Mouse (Mus musculus) stomach, postnatal 0 days (tissue): ENCODE measurements at regions not wholly inside any gene's neighbourhood (a gene's known extent, or its start where the extent isn't known, plus 50 kb on each side); places are given as distances from the start of the nearest gene placed in this dataset.

ENCODE experiments used
- ATAC-seq: fragments of 200-750 bp; cut with Nextera tagmentation; 2 replicates; pipeline ENCODE4 v1.8.0; 2017; ENCODE audit not compliant: low FRiP score, low TSS enrichment
- DNase-seq: peaks from one replicate; pipeline ENCODE4 v3.0.0-alpha.2; 2016; ENCODE audit warnings: low spot score
- H3K27ac ChIP-seq: fragments of 300-500 bp; sonication (generic); replicated peaks from 2 replicates; pipeline ENCODE4 v1.5.1; 2014; ENCODE audit warnings: mild to moderate bottlenecking, control low read depth
- H3K27me3 ChIP-seq: fragments of 300-500 bp; sonication (generic); 2 replicates; pipeline ENCODE4 v1.6.1; 2014; ENCODE audit warnings: low read length; ENCODE audit not compliant: control insufficient read depth, insufficient read depth
- H3K36me3 ChIP-seq: fragments of 300-500 bp; sonication (generic); 2 replicates; pipeline ENCODE4 v1.6.1; 2014; ENCODE audit warnings: low read length, mixed read lengths; ENCODE audit not compliant: control insufficient read depth, insufficient read depth
- H3K4me1 ChIP-seq: fragments of 300-500 bp; sonication (generic); replicated peaks from 2 replicates; pipeline ENCODE4 v1.6.1; 2014; ENCODE audit warnings: antibody characterized with exemption; ENCODE audit not compliant: control insufficient read depth, insufficient read depth
- H3K4me2 ChIP-seq: fragments of 300-500 bp; sonication (generic); replicated peaks from 2 replicates; pipeline ENCODE4 v1.6.1; 2014; ENCODE audit warnings: low read depth, mild to moderate bottlenecking, control low read depth, moderate library complexity
- H3K4me3 ChIP-seq: fragments of 300-500 bp; sonication (generic); 2 replicates; pipeline ENCODE4 v1.5.1; 2014; ENCODE audit warnings: low read depth, low read length, control low read depth
- H3K9ac ChIP-seq: fragments of 300-500 bp; sonication (generic); 2 replicates; pipeline ENCODE4 v1.6.1; 2014; ENCODE audit warnings: mild to moderate bottlenecking, low read length, control low read depth, mixed read lengths
- H3K9me3 ChIP-seq: fragments of 300-500 bp; sonication (generic); 2 replicates; pipeline ENCODE4 v1.6.1; 2016; ENCODE audit warnings: low read length; ENCODE audit not compliant: control insufficient read depth
- CTCF ChIP-seq: IDR thresholded peaks from 2 replicates; pipeline ENCODE4 v1.5.1; 2016; ENCODE audit warnings: antibody characterized with exemption, low read depth, mild to moderate bottlenecking, moderate library complexity
- EP300 ChIP-seq: optimal IDR thresholded peaks from 2 replicates; pipeline ENCODE3; 2016; ENCODE audit warnings: antibody characterized with exemption
- WGBS: fragments of 180-500 bp; shearing (Covaris S2); extraction: QIAGEN DNeasy Blood & Tissue Kit; methylation state at CpG from one replicate; pipeline ENCODE4 v1.1.7; 2014; 5-methylcytosine and 5-hydroxymethylcytosine counted together

DNA sequence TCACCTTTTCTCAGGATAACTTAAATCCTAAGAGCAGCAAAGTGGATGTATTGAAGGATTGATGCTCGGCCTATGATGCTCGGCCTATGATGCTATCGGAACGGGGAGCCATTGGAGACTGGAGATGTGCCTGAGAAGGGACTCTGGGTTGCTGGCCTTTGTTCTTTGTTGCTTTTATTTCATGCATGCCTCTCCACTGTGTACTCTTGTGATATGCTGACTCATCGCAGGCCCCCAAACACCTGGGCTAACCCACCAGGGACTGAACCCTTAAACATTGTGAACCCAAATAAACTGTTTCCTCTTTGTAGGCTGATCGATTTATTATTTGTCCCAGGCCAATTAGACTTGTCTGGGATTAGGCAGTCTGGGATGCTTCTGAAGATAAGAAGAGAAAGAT, 61.9 kb downstream of the Pdcl3 start:
- Histone ChIP-seq H3K27ac (no peak overlapping the region), H3K36me3 (no peaks in the 10 kb centered on the region), H3K9ac (no peak overlapping the region), H3K4me1 (no peaks in the 10 kb centered on the region), H3K4me2 (no peak overlapping the region), H3K4me3 (no peak overlapping the region), H3K27me3 (no peaks in the 10 kb centered on the region), H3K9me3 (no peaks in the 10 kb centered on the region)
- TF ChIP-seq EP300: no peak
- no peak for TF ChIP-seq CTCF
- ATAC-seq: no peak
- WGBS: 94% methylated on average over 6 of the region's 6 CpGs
- DNase-seq: no peak

DNA sequence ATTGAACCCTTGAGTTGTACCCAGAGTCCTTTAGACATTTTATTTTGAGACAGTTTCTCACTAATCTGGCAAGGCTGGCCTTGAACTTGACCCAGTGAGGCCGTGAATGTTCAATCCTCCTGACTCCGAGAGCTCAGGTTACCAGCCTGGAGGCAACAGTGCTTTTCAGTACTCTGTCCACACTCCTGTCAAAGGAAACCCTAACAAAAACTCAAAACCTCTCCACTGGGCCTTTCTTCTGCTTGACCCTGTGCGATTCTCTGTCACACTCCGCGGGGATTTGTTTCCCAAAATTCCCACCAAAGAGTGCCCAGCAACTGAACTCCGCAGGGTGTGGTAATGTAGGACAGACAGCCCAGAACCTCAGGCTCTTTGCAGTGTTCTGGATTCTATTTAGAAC, 71.9 kb downstream of the Pdcl3 start:
- Histone ChIP-seq H3K9me3 (no peaks in the 10 kb centered on the region), H3K4me3 (no peak overlapping the region), H3K27ac (no peak overlapping the region), H3K4me2 (no peak overlapping the region), H3K27me3 (no peaks in the 10 kb centered on the region), H3K4me1 (no peaks in the 10 kb centered on the region), H3K9ac (no peak overlapping the region), H3K36me3 (no peaks in the 10 kb centered on the region)
- 87% methylated on average over 6 of the region's 6 CpGs for WGBS
- no peak for ATAC-seq
- TF ChIP-seq CTCF: no peak
- TF ChIP-seq EP300: no peak
- DNase-seq: no peak

DNA sequence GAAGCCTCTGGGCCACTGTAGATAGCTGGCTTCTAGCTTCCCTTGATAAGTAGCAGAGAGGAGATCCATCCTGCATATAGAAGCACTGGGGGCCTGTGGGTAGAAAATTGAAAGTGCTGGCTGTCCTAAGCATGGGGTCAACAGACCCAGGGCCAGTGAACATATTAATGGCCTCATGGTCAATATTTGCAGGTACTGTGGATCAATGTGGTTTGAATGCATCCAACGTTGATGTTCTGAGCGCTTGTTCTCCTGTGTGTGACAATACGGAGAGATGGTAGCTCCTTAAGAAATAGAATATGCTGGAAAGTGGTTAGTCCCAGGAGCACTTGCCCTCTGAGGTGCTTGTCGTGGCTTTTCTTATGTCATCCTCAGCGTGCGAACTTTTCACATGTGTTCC, 77.1 kb downstream of the Pdcl3 start:
- H3K4me1 ChIP-seq: no peaks in the 10 kb centered on the region
- H3K9ac ChIP-seq: no peak overlapping the region
- H3K4me2 ChIP-seq: no peak overlapping the region
- H3K27me3 ChIP-seq: no peaks in the 10 kb centered on the region
- no peak overlapping the region for H3K27ac ChIP-seq
- 82% methylated on average over 6 of the region's 6 CpGs for WGBS
- TF ChIP-seq EP300: no peak
- TF ChIP-seq CTCF: no peak
- no peak for DNase-seq
- no peak for ATAC-seq
- no peak overlapping the region for H3K4me3 ChIP-seq
- H3K9me3 ChIP-seq: no peaks in the 10 kb centered on the region
- H3K36me3 ChIP-seq: no peaks in the 10 kb centered on the region

DNA sequence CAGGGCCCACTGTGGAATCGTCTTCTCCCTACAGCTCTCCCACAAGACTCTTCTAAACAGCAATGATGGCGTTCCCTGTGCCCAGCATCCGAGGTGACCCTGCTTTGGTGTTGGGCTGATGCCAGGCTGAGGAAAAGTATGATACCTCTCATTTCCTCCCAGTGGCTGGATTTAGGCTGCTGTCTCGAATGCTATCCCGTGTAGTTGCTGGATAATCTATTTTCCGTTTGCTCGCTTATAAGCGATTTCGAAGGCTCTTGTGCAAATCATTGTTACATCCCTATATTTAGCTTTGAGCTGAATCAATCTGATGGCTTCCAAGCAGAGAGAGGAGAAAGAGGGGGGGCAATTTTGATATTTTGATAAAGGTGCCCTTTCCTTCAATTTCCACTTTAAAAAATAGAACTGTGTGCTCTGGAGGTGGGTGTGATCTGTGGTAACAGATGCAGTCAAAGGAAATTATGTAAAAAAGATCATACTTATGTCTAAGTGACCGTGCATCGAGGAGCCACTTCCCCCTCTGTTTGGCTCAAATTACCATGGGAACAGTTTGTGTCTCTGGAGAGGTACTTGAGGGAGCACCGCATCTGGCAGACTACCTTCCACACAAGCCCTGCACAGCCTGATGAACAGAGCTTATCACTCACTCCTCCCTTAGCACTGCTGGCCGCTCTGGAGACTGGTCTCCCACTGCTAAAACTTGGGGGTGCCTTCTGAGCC, 78.4 kb downstream of the Pdcl3 start:
- ATAC-seq: no peak
- Histone ChIP-seq H3K4me2 (no peak overlapping the region), H3K9me3 (no peaks in the 10 kb centered on the region), H3K4me1 (no peaks in the 10 kb centered on the region), H3K27me3 (no peaks in the 10 kb centered on the region), H3K36me3 (no peaks in the 10 kb centered on the region), H3K9ac (no peak overlapping the region), H3K4me3 (no peak overlapping the region), H3K27ac (no peak overlapping the region)
- TF ChIP-seq CTCF (no peak), EP300 (no peak)
- no peak for DNase-seq
- WGBS: 66% methylated on average over 13 of the region's 13 CpGs

DNA sequence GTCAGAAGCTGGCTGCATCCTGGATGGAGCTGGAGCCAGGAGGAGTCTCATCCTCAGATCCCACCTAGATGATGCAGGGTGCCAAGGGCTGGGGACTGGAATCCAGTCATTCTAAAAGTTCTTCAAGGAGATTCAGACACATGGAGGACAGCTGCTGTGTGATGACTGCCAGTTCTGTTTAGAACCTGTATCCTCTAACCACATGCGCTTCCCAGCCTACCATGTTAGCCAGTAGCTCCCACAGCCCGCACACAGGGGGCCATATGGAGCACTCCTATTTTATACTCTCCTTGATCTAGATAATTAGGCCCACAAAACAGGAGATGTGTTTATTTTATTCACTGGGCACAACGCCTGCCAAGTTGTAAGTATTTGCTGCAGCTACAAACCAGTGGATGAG, 79.4 kb downstream of the Pdcl3 start:
- no peaks in the 10 kb centered on the region for H3K36me3 ChIP-seq
- TF ChIP-seq CTCF (no peak), EP300 (no peak)
- H3K27me3 ChIP-seq: no peaks in the 10 kb centered on the region
- no peak overlapping the region for H3K27ac ChIP-seq
- DNase-seq (no peak), ATAC-seq (no peak)
- H3K4me1 ChIP-seq: no peaks in the 10 kb centered on the region
- H3K9ac ChIP-seq: no peak overlapping the region
- 68% methylated on average over 3 of the region's 3 CpGs for WGBS
- H3K4me3 ChIP-seq: no peak overlapping the region
- no peak overlapping the region for H3K4me2 ChIP-seq
- H3K9me3 ChIP-seq: no peaks in the 10 kb centered on the region

DNA sequence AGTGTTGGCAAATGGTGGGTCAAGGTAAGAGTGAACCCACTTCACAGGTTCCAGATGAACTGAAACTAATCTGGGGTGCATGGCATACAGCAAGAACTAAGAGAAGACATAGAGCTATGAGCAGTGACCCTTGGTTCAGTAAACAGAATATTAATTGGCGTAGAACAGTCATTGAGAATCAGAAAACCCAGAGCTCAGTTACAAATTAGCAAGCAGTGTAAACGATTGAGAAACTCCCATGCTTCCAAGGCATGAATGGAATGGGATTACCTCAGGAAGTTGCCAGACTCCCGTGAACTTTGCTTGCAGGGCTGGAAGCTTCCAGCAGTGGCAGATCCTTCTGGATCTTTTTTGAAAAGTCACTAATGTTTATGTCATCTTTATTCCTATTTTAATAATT, 82.5 kb downstream of the Pdcl3 start:
- DNase-seq (no peak), ATAC-seq (no peak)
- no peak overlapping the region for H3K27ac ChIP-seq
- no peak overlapping the region for H3K9ac ChIP-seq
- TF ChIP-seq EP300 (no peak), CTCF (no peak)
- H3K27me3 ChIP-seq: no peaks in the 10 kb centered on the region
- no peak overlapping the region for H3K4me2 ChIP-seq
- no peaks in the 10 kb centered on the region for H3K4me1 ChIP-seq
- H3K9me3 ChIP-seq: no peaks in the 10 kb centered on the region
- H3K4me3 ChIP-seq: no peak overlapping the region
- no peaks in the 10 kb centered on the region for H3K36me3 ChIP-seq
- 29% methylated on average over 3 of the region's 3 CpGs for WGBS
